Mouse (Mus musculus): ENCODE measurements around the gene Ewsr1. TPM values are rescaled to one million over a fixed set of nuclear protein-coding genes. Genes with fewer than 3 reads are reported as not detected.

Ewsr1 gene
- total RNA-seq, 2 experiments from 2014 or later, result 380 to 389 TPM

DNA sequence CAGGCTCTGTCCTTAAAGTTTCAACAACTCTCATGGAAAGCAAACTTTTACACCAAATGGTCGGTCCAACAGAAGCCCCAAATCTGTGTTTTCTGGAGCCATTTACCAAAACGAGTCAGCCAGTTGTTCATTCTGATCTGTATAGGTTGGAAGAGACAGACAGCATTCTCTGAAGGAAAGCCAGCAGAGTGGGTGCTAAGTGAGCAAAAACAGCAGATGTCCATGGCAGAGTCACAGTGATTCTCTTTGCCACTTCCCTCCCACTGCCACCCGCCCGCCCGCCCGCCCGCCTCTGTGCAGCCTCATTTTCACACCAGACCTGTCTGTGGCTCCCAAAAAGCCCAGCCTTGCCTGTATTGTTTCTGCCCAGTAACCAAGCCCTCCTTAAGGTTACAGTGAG lies 70.8 kb downstream of the Ewsr1 start:
- no peak for DNase-seq
- intact Hi-C loops (cut with DNase I), result no loop called here

DNA sequence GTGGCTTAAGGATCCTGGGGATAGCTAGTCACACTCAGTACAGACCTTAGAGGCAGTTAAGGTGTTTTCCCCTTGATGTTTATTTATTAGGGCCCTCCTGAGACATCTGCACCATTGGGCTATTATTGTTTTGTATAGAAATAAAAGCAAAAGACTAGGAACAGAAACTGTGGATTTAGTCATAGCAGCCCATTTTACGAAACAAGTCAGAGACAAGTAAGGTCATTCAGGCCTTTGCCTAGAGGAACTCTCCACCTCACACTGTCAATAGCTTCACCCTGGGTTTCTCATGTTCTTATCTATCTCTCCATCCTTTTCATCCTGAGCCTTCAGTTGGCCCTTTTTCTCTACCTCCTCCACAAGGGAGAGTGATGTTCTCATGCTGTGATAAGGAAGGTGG lies 74.0 kb downstream of the Ewsr1 start:
- DNase-seq, result no peak
- intact Hi-C loops (cut with DNase I), result no loop called here

Small RNAs within 50 kb of the gene (microRNA-seq; reads per million reads assigned to microRNA genes)
- not detected for gene Gm47296

Other genes starting within 250 kb of the Ewsr1 start
- 100 to 1,000 TPM; 155 to 162 TPM for gene Nf2, start 249.7 kb downstream of the Ewsr1 start, total RNA-seq (2021)
- gene Nipsnap1, start 225.3 kb downstream of the Ewsr1 start, total RNA-seq (2021), result 100 to 1,000 TPM; 102 TPM
- gene Thoc5, start 203.9 kb downstream of the Ewsr1 start, total RNA-seq (2021), result 10 to 100 TPM; 58.1 to 61.4 TPM
- gene Nefh, start 151.2 kb downstream of the Ewsr1 start, total RNA-seq (2021), result 1 to 10 TPM; 3.2 to 4.8 TPM
- gene Ap1b1, start 112.4 kb downstream of the Ewsr1 start, total RNA-seq (2021), result 100 to 1,000 TPM; 110 to 115 TPM
- gene Rasl10a, start 41.1 kb downstream of the Ewsr1 start, total RNA-seq (2021), result 10 to 100 TPM; 20.0 to 20.1 TPM
- 10 to 100 TPM; 37.8 to 42.0 TPM for gene Gas2l1, start 33.9 kb downstream of the Ewsr1 start, total RNA-seq (2021)
- gene Rhbdd3, start 340 bp downstream of the Ewsr1 start, total RNA-seq (2021), result 10 to 100 TPM; 26.1 to 28.1 TPM
- gene Emid1, start 53.0 kb upstream of the Ewsr1 start, total RNA-seq (2021), result 10 to 100 TPM; 38.7 to 43.8 TPM
- 1 to 10 TPM; 9.0 to 9.8 TPM for gene Kremen1, start 162.3 kb upstream of the Ewsr1 start, total RNA-seq (2021)

Data from left cerebral cortex, postnatal 4 days (tissue).